Mouse (Mus musculus) CH12.LX (cell line): ENCODE results near the gene Muc16.

ENCODE experiments used
- EP300 ChIP-seq: IDR thresholded peaks from 2 replicates; pipeline ENCODE4 v1.6.1; 2011; ENCODE audit warnings: low read length, improper control_type of control experiment
- PAX5 ChIP-seq: IDR thresholded peaks from 2 replicates; pipeline ENCODE4 v1.6.1; 2012; ENCODE audit warnings: low read length, inconsistent platforms, mixed read lengths
- POLR2A ChIP-seq: IDR thresholded peaks from 2 replicates; pipeline ENCODE4 v1.6.1; 2011; ENCODE audit warnings: low read depth, mild to moderate bottlenecking, improper control_type of control experiment, low read length
- POLR2AphosphoS2 ChIP-seq: IDR thresholded peaks from 2 replicates; pipeline ENCODE4 v1.6.1; 2011; ENCODE audit warnings: low read depth, low read length, improper control_type of control experiment
- RAD21 ChIP-seq: IDR thresholded peaks from 2 replicates; pipeline ENCODE4 v1.6.1; 2011; ENCODE audit warnings: low read depth, mild to moderate bottlenecking, low read length, improper control_type of control experiment, moderate library complexity

- no peak for TF ChIP-seq POLR2A
- TF ChIP-seq EP300: no peak
- TF ChIP-seq POLR2AphosphoS2: no peak
- TF ChIP-seq RAD21: peak; percentile 62
- no peak for TF ChIP-seq PAX5
Measured at GRCm38 (mm10) chr9:18508098-18508497, 166.2 kb downstream of the Muc16 start.
